Mouse (Mus musculus) neutrophil, adult 5-6 weeks (primary cell): ENCODE data around the gene 2810408A11Rik. TPM values are rescaled to one million over a fixed set of nuclear protein-coding genes. Genes with fewer than 3 reads are reported as not detected.
A peak's percentile ranks its signal among the peaks of the same experiment; 100 is the strongest.

Experiments
- ATAC-seq: fragments of 151-379, 151-347 bp; 2 replicates; pipeline ENCODE4 v1.8.0; 2017; ENCODE audit warnings: mild to moderate bottlenecking, moderate TSS enrichment; ENCODE audit not compliant: insufficient number of reproducible peaks, poor library complexity, low FRiP score, severe bottlenecking; ENCODE audit errors: extremely low read depth
- total RNA-seq: library from RNA; stranded (forward); fragments of 200-1000 nt; gene quantifications from 2 replicates; pipeline ENCODE4 v1.2.3, GENCODE M21; 2017

2810408A11Rik gene
- total RNA-seq = 2.8 and 3.8 TPM in 2 replicates

- ATAC-seq = peak; percentile 86
Observed at GRCm38 (mm10) chr11:69900471-69901405, at the start of gene 2810408A11Rik, which contains the start of gene Neurl4. TSS of gene 2810408A11Rik (minus strand) at chr11:69900987. TSS of gene Neurl4 (plus strand) at chr11:69901072.

- ATAC-seq = peak; percentile 84
Observed at GRCm38 (mm10) chr11:69948763-69949150, 48.0 kb upstream of the 2810408A11Rik start.

GRCm38 (mm10) chr11:69948066-69948762, 47.4 kb upstream of the 2810408A11Rik start, which contains the start of gene Slc2a4:
TSS of gene Slc2a4 (minus strand) at chr11:69948188.
- peak; percentile 65; the same call in 1 of the 2 replicates for ATAC-seq

GRCm38 (mm10) chr11:69947337-69948065, 46.7 kb upstream of the 2810408A11Rik start:
- ATAC-seq = no peak

- no peak for ATAC-seq
Observed at GRCm38 (mm10) chr11:69945997-69946891, 45.5 kb upstream of the 2810408A11Rik start.

- ATAC-seq = no peak
Observed at GRCm38 (mm10) chr11:69945216-69945615, 44.4 kb upstream of the 2810408A11Rik start.

- ATAC-seq = no peak
Observed at GRCm38 (mm10) chr11:69940962-69941361, 40.2 kb upstream of the 2810408A11Rik start.

GRCm38 (mm10) chr11:69939731-69940130, 38.9 kb upstream of the 2810408A11Rik start:
- ATAC-seq = no peak

- ATAC-seq = no peak
Observed at GRCm38 (mm10) chr11:69939181-69939580, 38.4 kb upstream of the 2810408A11Rik start.

- ATAC-seq = no peak
Observed at GRCm38 (mm10) chr11:69938401-69938979, 37.7 kb upstream of the 2810408A11Rik start.

- no peak for ATAC-seq
Observed at GRCm38 (mm10) chr11:69937834-69938233, 37.0 kb upstream of the 2810408A11Rik start.

- ATAC-seq = no peak
Observed at GRCm38 (mm10) chr11:69937385-69937784, 36.6 kb upstream of the 2810408A11Rik start.

- ATAC-seq = no peak
Observed at GRCm38 (mm10) chr11:69936714-69937347, 36.0 kb upstream of the 2810408A11Rik start.

- no peak for ATAC-seq
Observed at GRCm38 (mm10) chr11:69936156-69936555, 35.4 kb upstream of the 2810408A11Rik start.

- peak; percentile 53; the same call in 1 of the 2 replicates for ATAC-seq
Observed at GRCm38 (mm10) chr11:69935137-69935879, 34.5 kb upstream of the 2810408A11Rik start, which contains the start of gene Ybx2. TSS of gene Ybx2 (plus strand) at chr11:69935796.

- no peak for ATAC-seq
Observed at GRCm38 (mm10) chr11:69934681-69935080, 33.9 kb upstream of the 2810408A11Rik start.

- peak; percentile 68 for ATAC-seq
Observed at GRCm38 (mm10) chr11:69934169-69934568, 33.4 kb upstream of the 2810408A11Rik start.
